Mouse (Mus musculus) c-Kit-positive CD71-negative TER-119-negative erythroid progenitor cells, embryonic 14.5 days (primary cell): Measurements from ENCODE around the gene Gm20834.
"Not testable (repeated sequence)": the region's sequence is repeated elsewhere in the genome, so short reads cannot be mapped to it uniquely, and the experiment has no call there.

ENCODE experiments used
- DNase-seq: peaks from one replicate; pipeline ENCODE4 v3.0.0-alpha.2; 2013; ENCODE audit warnings: low read depth

Gene Gm20834

DNA sequence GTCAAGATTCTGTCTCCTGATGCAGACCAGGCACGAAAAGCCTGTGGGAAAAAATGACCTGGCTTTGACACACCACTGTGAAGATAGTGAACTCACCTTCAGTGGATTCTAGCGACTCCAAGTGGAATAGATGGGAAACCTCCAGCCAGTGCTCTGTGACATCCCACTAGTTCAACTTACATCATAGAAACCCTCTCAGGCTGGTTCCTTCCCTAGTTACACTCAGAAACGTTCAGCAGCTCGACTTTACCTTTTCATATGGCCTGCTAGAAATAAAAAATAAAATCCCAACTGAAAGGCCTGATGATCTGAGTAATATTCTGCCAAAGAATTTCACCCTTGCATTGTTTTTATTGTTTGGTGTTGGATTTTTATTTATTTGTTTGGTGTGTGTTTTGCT is at the start of gene Gm20834:
Gene Gm20834 (minus strand): TSS at position 101 of the 400 bp plus-strand sequence.
- DNase-seq: not testable (repeated sequence)
